Mouse (Mus musculus): ENCODE data around the gene Speg.

Speg gene

GRCm38 (mm10) chr1:75469287-75469825 is 94.3 kb downstream of the Speg start:
- in situ Hi-C loops (cut with MboI; ENCODE audit: low pct_unique_long_range_greater_than_20kb in 1 of 2, low sequenced_read_pairs in 2 of 2, unreplicated experiment in 1 of 2): loop anchor here in 1 of 2 experiments (5.0 kb wide), 1 partner anchor 132 kb away; no protein-coding TSS in a partner anchor

- in situ Hi-C loops (cut with MboI; ENCODE audit: low pct_unique_long_range_greater_than_20kb in 1 of 2, low sequenced_read_pairs in 2 of 2, unreplicated experiment in 1 of 2): loop anchor here (5.0 to 10.0 kb wide), 2 partner anchors 81 to 132 kb away; no protein-coding TSS in a partner anchor
Measured at GRCm38 (mm10) chr1:75476441-75476840, 101.3 kb downstream of the Speg start.

- in situ Hi-C loops (cut with MboI; ENCODE audit: low pct_unique_long_range_greater_than_20kb in 1 of 2, low sequenced_read_pairs in 2 of 2, unreplicated experiment in 1 of 2): loop anchor here (5.0 to 10.0 kb wide), 2 partner anchors 80 to 133 kb away; no protein-coding TSS in a partner anchor
Measured at GRCm38 (mm10) chr1:75477264-75477965, 102.3 kb downstream of the Speg start.

- in situ Hi-C loops (cut with MboI; ENCODE audit: low pct_unique_long_range_greater_than_20kb in 1 of 2, low sequenced_read_pairs in 2 of 2, unreplicated experiment in 1 of 2): loop anchor here (5.0 to 10.0 kb wide), 2 partner anchors 79 to 133 kb away; no protein-coding TSS in a partner anchor
Measured at GRCm38 (mm10) chr1:75477966-75478290, 102.8 kb downstream of the Speg start.

GRCm38 (mm10) chr1:75478497-75478896 is 103.4 kb downstream of the Speg start:
- in situ Hi-C loops (cut with MboI; ENCODE audit: low pct_unique_long_range_greater_than_20kb in 1 of 2, low sequenced_read_pairs in 2 of 2, unreplicated experiment in 1 of 2): loop anchor here (5.0 to 10.0 kb wide), 2 partner anchors 79 to 134 kb away; no protein-coding TSS in a partner anchor

- in situ Hi-C loops (cut with MboI; ENCODE audit: low pct_unique_long_range_greater_than_20kb in 1 of 2, low sequenced_read_pairs in 2 of 2, unreplicated experiment in 1 of 2): loop anchor here (5.0 to 10.0 kb wide), 2 partner anchors 78 to 134 kb away; no protein-coding TSS in a partner anchor
Measured at GRCm38 (mm10) chr1:75478916-75479634, 104.0 kb downstream of the Speg start, which contains the start of the genes Chpf and Tmem198. Chpf (minus strand) TSS chr1:75479307. Tmem198 (plus strand) TSS chr1:75479532.

- in situ Hi-C loops (cut with MboI; ENCODE audit: low pct_unique_long_range_greater_than_20kb in 1 of 2, low sequenced_read_pairs in 2 of 2, unreplicated experiment in 1 of 2): loop anchor here (5.0 to 10.0 kb wide), 2 partner anchors 78 to 135 kb away; no protein-coding TSS in a partner anchor
Measured at GRCm38 (mm10) chr1:75479635-75479989, 104.5 kb downstream of the Speg start.

- in situ Hi-C loops (cut with MboI; ENCODE audit: low pct_unique_long_range_greater_than_20kb in 1 of 2, low sequenced_read_pairs in 2 of 2, unreplicated experiment in 1 of 2): no loop called here
Measured at GRCm38 (mm10) chr1:75480036-75480435, 104.9 kb downstream of the Speg start.

- in situ Hi-C loops (cut with MboI; ENCODE audit: low pct_unique_long_range_greater_than_20kb in 1 of 2, low sequenced_read_pairs in 2 of 2, unreplicated experiment in 1 of 2): no loop called here
Measured at GRCm38 (mm10) chr1:75480735-75481134, 105.6 kb downstream of the Speg start.

Data from mouse embryonic stem cell (cell line).